Mouse (Mus musculus) liver, embryonic 14.5 days (tissue): Measurements from ENCODE around the gene Lipc. TPM values are rescaled to one million over a fixed set of nuclear protein-coding genes. Genes with fewer than 3 reads are reported as not detected.

Experiments
- ATAC-seq: fragments of 200-750 bp; cut with Nextera tagmentation; 2 replicates; pipeline ENCODE4 v1.8.0; 2017; ENCODE audit warnings: moderate number of reproducible peaks, mild to moderate bottlenecking, moderate library complexity; ENCODE audit not compliant: insufficient read depth
- DNase-seq, 3 experiments: peaks; one replicate each; pipeline ENCODE4 v3.0.0-alpha.2; 2012 to 2013; ENCODE audit warnings: low read depth in 3 of 3, low spot score in 3 of 3
- H3K27ac ChIP-seq: fragments of 300-500 bp; sonication (generic); 2 replicates; pipeline ENCODE4 v1.5.1; 2014; ENCODE audit warnings: moderate library complexity, mild to moderate bottlenecking, control low read depth, inconsistent platforms
- H3K27me3 ChIP-seq: fragments of 300-500 bp; sonication (generic); 2 replicates; pipeline ENCODE4 v1.6.1; 2014; ENCODE audit warnings: mild to moderate bottlenecking, low read length, moderate library complexity; ENCODE audit not compliant: control insufficient read depth, insufficient read depth
- H3K36me3 ChIP-seq: fragments of 300-500 bp; sonication (generic); replicated peaks from 2 replicates; pipeline ENCODE4 v1.6.1; 2014; ENCODE audit warnings: low read depth; ENCODE audit not compliant: control insufficient read depth, insufficient read depth
- H3K4me1 ChIP-seq, 2 experiments: fragments of 200-500 bp in 1 of 2; fragments of 300-500 bp in 1 of 2; sonication (generic) in 1 of 2; replicated peaks; 2 replicates each; pipeline ENCODE4 v1.6.1; 2012 to 2014; ENCODE audit warnings: antibody characterized with exemption in 1 of 2, inconsistent platforms in 1 of 2, low read length in 1 of 2; ENCODE audit not compliant: control insufficient read depth in 2 of 2, insufficient read depth in 2 of 2
- H3K4me2 ChIP-seq: fragments of 300-500 bp; sonication (generic); 2 replicates; pipeline ENCODE4 v1.6.1; 2014; ENCODE audit warnings: low read depth, mild to moderate bottlenecking, control low read depth, moderate library complexity
- H3K4me3 ChIP-seq, 2 experiments: fragments of 200-500 bp in 1 of 2; fragments of 300-500 bp in 1 of 2; sonication (generic) in 1 of 2; 2 replicates each; pipeline ENCODE4 v1.5.1; 2012 to 2014; ENCODE audit warnings: low read depth in 2 of 2, low read length in 2 of 2, mild to moderate bottlenecking in 2 of 2, control low read depth in 1 of 2, inconsistent platforms in 1 of 2, moderate library complexity in 1 of 2; ENCODE audit not compliant: insufficient read depth in 1 of 2
- H3K9ac ChIP-seq: fragments of 300-500 bp; sonication (generic); replicated peaks from 2 replicates; pipeline ENCODE4 v1.6.1; 2014; ENCODE audit warnings: mild to moderate bottlenecking, control low read depth, moderate library complexity
- H3K9me3 ChIP-seq: fragments of 300-500 bp; sonication (generic); 2 replicates; pipeline ENCODE4 v1.6.1; 2016; ENCODE audit warnings: low read length, mixed read lengths; ENCODE audit not compliant: control insufficient read depth
- CTCF ChIP-seq: IDR thresholded peaks from 2 replicates; pipeline ENCODE4 v1.5.1; 2016; ENCODE audit warnings: antibody characterized with exemption, low read depth, control low read depth
- EP300 ChIP-seq: IDR thresholded peaks from 2 replicates; pipeline ENCODE4 v1.6.1; 2016; ENCODE audit warnings: antibody characterized with exemption, low read depth
- WGBS: fragments of 180-500 bp; shearing (Covaris S2); extraction: QIAGEN DNeasy Blood & Tissue Kit; methylation state at CpG from one replicate; pipeline ENCODE4 v1.1.7; 2014; ENCODE audit not compliant: insufficient replicate concordance; 5-methylcytosine and 5-hydroxymethylcytosine counted together
- polyA plus RNA-seq, 2 experiments: library from polyadenylated mRNA; depleted of rRNA in 1 of 2; stranded (reverse) in 1 of 2; unstranded in 1 of 2; fragments of >200 nt; fragmentation: Nextera tagmentation in 1 of 2; extraction: Ambion mirVana in 1 of 2; gene quantifications; 2 replicates each; pipeline versions ENCODE4 v1.2.1 to v1.2.3; 2012 to 2014

Lipc gene
- polyA plus RNA-seq, 2 experiments: 22.4 to 26.8 TPM

GRCm38 (mm10) chr9:70848135-70848770 is 103.8 kb downstream of the Lipc start:
- Histone ChIP-seq H3K4me2 (peak overlapping the region; percentile 76), H3K4me3 (peak overlapping the region; percentile 45 to 52; a peak in 3 of 4 replicates), H3K9ac (peak overlapping the region; percentile 71), H3K27ac (peak overlapping the region; percentile 81), H3K27me3 (no peaks in the 10 kb centered on the region), H3K9me3 (no peaks in the 10 kb centered on the region), H3K4me1 (peaks cover 36 to 40% of the 10 kb centered on the region in 2 experiments), H3K36me3 (no peaks in the 10 kb centered on the region)
- peak; percentile 55; the same call in 1 of the 2 replicates for ATAC-seq
- TF ChIP-seq CTCF: no peak
- TF ChIP-seq EP300: no peak
- WGBS: 11% methylated on average over 10 of the region's 10 CpGs
- DNase-seq: no peak

DNA sequence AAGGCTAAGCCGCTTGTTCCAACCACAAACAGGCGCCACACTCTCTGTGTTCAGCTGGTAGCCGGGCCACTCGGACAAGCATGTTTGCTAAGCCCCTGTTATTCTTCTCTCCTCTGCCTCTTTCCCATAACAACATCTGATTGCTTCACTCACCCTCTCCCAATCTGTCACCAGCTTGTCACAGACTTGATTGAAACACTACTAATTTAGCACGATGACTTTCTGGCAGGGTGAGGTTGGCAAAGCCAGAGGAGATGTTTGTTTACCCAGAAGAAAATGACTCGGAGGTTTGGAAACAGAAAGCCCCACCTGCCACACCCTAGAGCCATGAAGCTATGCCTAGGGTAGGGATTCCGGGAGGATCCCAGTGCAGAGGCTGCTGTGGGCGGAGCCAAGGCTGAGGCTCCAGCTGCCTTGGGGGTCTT is 104.4 kb downstream of the Lipc start:
- WGBS: 13% methylated on average over 8 of the region's 8 CpGs
- H3K4me3 ChIP-seq: peak overlapping the region; percentile 45 to 52
- peaks cover 38 to 43% of the 10 kb centered on the region in 2 experiments for H3K4me1 ChIP-seq
- TF ChIP-seq CTCF (no peak), EP300 (no peak)
- peak overlapping the region; percentile 81 for H3K27ac ChIP-seq
- H3K36me3 ChIP-seq: no peaks in the 10 kb centered on the region
- ATAC-seq (peak; percentile 87), DNase-seq (peak; percentile 47 to 63 (median 51))
- no peaks in the 10 kb centered on the region for H3K9me3 ChIP-seq
- no peaks in the 10 kb centered on the region for H3K27me3 ChIP-seq
- peak overlapping the region; percentile 71 for H3K9ac ChIP-seq
- peak overlapping the region; percentile 76 for H3K4me2 ChIP-seq

- peak overlapping the region; percentile 71 for H3K27ac ChIP-seq
- no peak for DNase-seq
- no peak overlapping the region for H3K4me3 ChIP-seq
- 78% methylated on average over 4 of the region's 4 CpGs for WGBS
- no peaks in the 10 kb centered on the region for H3K27me3 ChIP-seq
- ATAC-seq: no peak
- peak; percentile 68 for TF ChIP-seq CTCF
- TF ChIP-seq EP300: no peak
- no peaks in the 10 kb centered on the region for H3K36me3 ChIP-seq
- peaks cover 57 to 68% of the 10 kb centered on the region in 2 experiments for H3K4me1 ChIP-seq
- H3K9me3 ChIP-seq: no peaks in the 10 kb centered on the region
- no peak overlapping the region for H3K4me2 ChIP-seq
- no peak overlapping the region for H3K9ac ChIP-seq
Measured at GRCm38 (mm10) chr9:70843270-70843669, 108.8 kb downstream of the Lipc start.

GRCm38 (mm10) chr9:70842300-70842941 is 109.6 kb downstream of the Lipc start:
- Histone ChIP-seq H3K4me2 (peak overlapping the region; percentile 18; the same call in 1 of the 2 replicates), H3K9ac (peak overlapping the region; percentile 21; the same call in 1 of the 2 replicates), H3K4me3 (no peak overlapping the region), H3K27ac (peak overlapping the region; percentile 78), H3K4me1 (peaks cover 57 to 68% of the 10 kb centered on the region in 2 experiments), H3K9me3 (no peaks in the 10 kb centered on the region), H3K36me3 (no peaks in the 10 kb centered on the region), H3K27me3 (no peaks in the 10 kb centered on the region)
- TF ChIP-seq CTCF (no peak), EP300 (no peak)
- 34% methylated on average over 6 of the region's 6 CpGs for WGBS
- peak; percentile 59 for ATAC-seq
- DNase-seq: no peak
